Comparison of ENCODE assay signal across 20 mouse cellular contexts in genomic region chr7:82327881-82328280, GRCm38 (mm10). TPM values are rescaled to one million over a fixed set of nuclear protein-coding genes. Genes with fewer than 3 reads are reported as not detected.
A peak's percentile ranks its signal among the peaks of the same experiment; 100 is the strongest.
DNase-seq lines count a peak whose midpoint lies in the region; TF ChIP-seq lines count a peak whose summit lies in the region.
"Had no signal": no experiment of that assay in that cellular context is flagged by ENCODE, and none has a peak within 500 bp of the region (broad histone marks: within the 10 kb centered on the region; RNA-seq: fewer than 3 reads in every experiment).

No protein-coding gene starts in this region.

- WGBS in heart, embryonic 10.5 days = 49% methylated on average over 5 of the region's 5 CpGs

- TF ChIP-seq POLR2A in brain, embryonic 14.5 days (IDR thresholded peaks at IDR 0.05; ENCODE audit: borderline replicate concordance, extremely low read depth, insufficient read depth, insufficient read length, poor library complexity, severe bottlenecking) = no peak

- peak; percentile 39 to 54 for DNase-seq in cerebellum, postnatal 10 days
- DNase-seq in cerebellum, adult 9-11 months = no peak
- peak; percentile 51 for DNase-seq in heart, embryonic 10.5 days (ENCODE audit: low spot score)
- DNase-seq in heart, postnatal 4 days = no peak
- DNase-seq in brain, embryonic 14.5 days (ENCODE audit: low read depth) = peak; percentile 16
- no peak for DNase-seq in MN1 (ENCODE audit: low spot score)
- DNase-seq: adrenal gland, postnatal 14 days; cerebellum, adult 11-12 months; cerebellum, adult 9-10 months; forebrain, postnatal 0 days; gastrocnemius, adult 2 months; gastrocnemius, postnatal 14 days; heart, adult 18-20 months; kidney, adult 18-20 months had no signal

- peaks cover 17% of the 10 kb centered on the region; the same call in 1 of the 2 replicates for H3K27me3 ChIP-seq in heart, embryonic 10.5 days (ENCODE audit: insufficient read depth, poor library complexity, severe bottlenecking)

- H3K9me3 ChIP-seq in heart, embryonic 10.5 days = no peaks in the 10 kb centered on the region
- H3K9me3 ChIP-seq: embryonic facial prominence, embryonic 12.5 days; embryonic facial prominence, embryonic 15.5 days; hindbrain, embryonic 10.5 days; hindbrain, embryonic 13.5 days had no signal

- no peak for TF ChIP-seq CTCF in brain, embryonic 14.5 days (IDR thresholded peaks at IDR 0.05; ENCODE audit: borderline replicate concordance, extremely low read depth, insufficient read depth, insufficient read length)

- no peaks in the 10 kb centered on the region for H3K4me1 ChIP-seq in heart, embryonic 10.5 days
- H3K4me1 ChIP-seq: embryonic facial prominence, embryonic 12.5 days; embryonic facial prominence, embryonic 15.5 days; heart, embryonic 13.5 days; hindbrain, embryonic 10.5 days; hindbrain, embryonic 13.5 days had no signal

- H3K4me3 ChIP-seq in heart, embryonic 10.5 days = no peak overlapping the region
- H3K4me3 ChIP-seq: embryonic facial prominence, embryonic 12.5 days; embryonic facial prominence, embryonic 15.5 days; gastrocnemius, adult 2 months; heart, embryonic 13.5 days; hindbrain, embryonic 10.5 days; hindbrain, embryonic 13.5 days had no signal

- H3K36me3 ChIP-seq in heart, embryonic 10.5 days = no peaks in the 10 kb centered on the region
- H3K36me3 ChIP-seq: embryonic facial prominence, embryonic 12.5 days; embryonic facial prominence, embryonic 15.5 days; heart, embryonic 13.5 days; hindbrain, embryonic 10.5 days; hindbrain, embryonic 13.5 days had no signal

- H3K27ac ChIP-seq in heart, embryonic 10.5 days = no peak overlapping the region
- H3K27ac ChIP-seq: embryonic facial prominence, embryonic 12.5 days; embryonic facial prominence, embryonic 15.5 days; gastrocnemius, adult 2 months; heart, embryonic 13.5 days; hindbrain, embryonic 10.5 days; hindbrain, embryonic 13.5 days; hindbrain, postnatal 0 days had no signal

RNA-seq across cellular contexts. Expression of gene Adamtsl3, which starts 7.6 kb away (rescaled TPM):
- polyA plus RNA-seq in heart, embryonic 10.5 days (2016; fragmentation: Nextera tagmentation; extraction: Ambion mirVana) = 0.06 and 0.22 TPM in 2 replicates
- total RNA-seq in heart, postnatal 4 days (2021) = 10 to 100 TPM in 1 of 2 experiments, 1 to 10 TPM in 1; 7.0 to 12.6 TPM
- 0.54 and 0.92 TPM in 2 replicates for polyA plus RNA-seq in brain, embryonic 14.5 days (2012; rRNA removed)

Comparison
In these comparisons a context has a peak if more than half of its experiments do, and no peak if none do; other contexts are left out.
1. DNase-seq: peak in cerebellum, postnatal 10 days (2 of 2), heart, embryonic 10.5 days (single experiment) and brain, embryonic 14.5 days (single experiment); none in cerebellum, adult 9-11 months (single experiment), heart, postnatal 4 days (single experiment) and MN1 (single experiment).